33 mouse cellular contexts compared by ENCODE assay signal in the genomic region with DNA sequence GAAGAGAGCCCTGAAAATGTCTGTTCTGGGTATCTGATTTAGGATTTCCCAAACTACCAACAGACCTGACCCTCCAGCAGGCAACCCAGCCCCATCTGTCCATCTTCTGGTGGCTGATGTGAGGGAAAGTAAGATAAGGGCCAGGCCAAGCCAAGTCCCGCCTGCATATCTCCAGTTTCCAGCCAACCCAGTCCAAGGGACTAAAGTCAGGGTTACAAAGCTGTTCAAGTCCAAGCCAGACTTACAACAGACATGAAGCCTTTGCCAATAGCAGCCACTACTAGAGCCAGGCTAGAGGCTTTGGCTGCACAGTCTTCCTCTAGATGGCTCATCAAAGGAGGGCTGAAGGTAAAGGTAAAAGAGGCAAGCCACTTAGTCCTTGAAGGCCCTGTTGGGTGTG. TPM values are rescaled to one million over a fixed set of nuclear protein-coding genes. Genes with fewer than 3 reads are reported as not detected.
DNase-seq lines count a peak whose midpoint lies in the region; ATAC-seq and TF ChIP-seq lines count a peak whose summit lies in the region.
"Had no signal": no experiment of that assay in that cellular context is flagged by ENCODE, and none has a peak within 500 bp of the region (broad histone marks: within the 10 kb centered on the region; RNA-seq: fewer than 3 reads in every experiment).

No protein-coding gene starts in this region.

- H3K4me3 ChIP-seq in liver, adult 2 months (ENCODE audit: insufficient read depth, low read depth, low read length), result no peak overlapping the region
- H3K4me3 ChIP-seq in liver, postnatal 0 days (ENCODE audit: low read depth, low read length), result no peak overlapping the region
- H3K4me3 ChIP-seq in forebrain, embryonic 16.5 days (replicated peaks; ENCODE audit: low read length), result no peak overlapping the region
- H3K4me3 ChIP-seq: embryonic facial prominence, embryonic 12.5 days; forebrain, embryonic 10.5 days; forebrain, embryonic 15.5 days; hindbrain, embryonic 13.5 days; limb, embryonic 12.5 days; liver, embryonic 12.5 days; myocyte; neural tube, embryonic 12.5 days had no signal

- no peak overlapping the region for H3K27ac ChIP-seq in liver, adult 2 months (replicated peaks; ENCODE audit: insufficient read depth, low read depth, low read length)
- H3K27ac ChIP-seq in liver, postnatal 0 days (ENCODE audit: low read depth), result no peak overlapping the region
- H3K27ac ChIP-seq in forebrain, embryonic 16.5 days (ENCODE audit: low read length), result no peak overlapping the region
- H3K27ac ChIP-seq: embryonic facial prominence, embryonic 12.5 days; forebrain, embryonic 10.5 days; forebrain, embryonic 15.5 days; hindbrain, embryonic 13.5 days; limb, embryonic 12.5 days; liver, embryonic 12.5 days; macrophage; neural tube, embryonic 12.5 days had no signal

- no peak for TF ChIP-seq CTCF in liver, adult 2 months (IDR thresholded peaks at IDR 0.05; ENCODE audit: low read depth, low read length)
- no peak for TF ChIP-seq CTCF in liver, postnatal 0 days (IDR thresholded peaks at IDR 0.05; ENCODE audit: low read depth)

- no peaks in the 10 kb centered on the region for H3K79me2 ChIP-seq in liver, adult 2 months (ENCODE audit: control insufficient read depth, insufficient read depth, low read length)

- no peak overlapping the region for H3K4me2 ChIP-seq in liver, postnatal 0 days (ENCODE audit: low read depth, low read length)
- no peak overlapping the region for H3K4me2 ChIP-seq in forebrain, embryonic 16.5 days (ENCODE audit: low read length)
- H3K4me2 ChIP-seq: embryonic facial prominence, embryonic 12.5 days; forebrain, embryonic 15.5 days; hindbrain, embryonic 13.5 days; limb, embryonic 12.5 days; liver, embryonic 12.5 days; midbrain, embryonic 11.5 days; neural tube, embryonic 12.5 days had no signal

- H3K27me3 ChIP-seq in liver, adult 2 months (ENCODE audit: control insufficient read depth, insufficient read depth, low read length), result no peaks in the 10 kb centered on the region
- peaks cover 21% of the 10 kb centered on the region for H3K27me3 ChIP-seq in liver, postnatal 0 days (ENCODE audit: insufficient read depth, low read length)
- H3K27me3 ChIP-seq in forebrain, embryonic 16.5 days (replicated peaks; ENCODE audit: control insufficient read depth, insufficient read depth, low read length), result peaks cover 24% of the 10 kb centered on the region

- intact Hi-C loops in left cerebral cortex, postnatal 4 days (cut with DNase I), result loop anchor here (10.0 kb wide), 1 partner anchor 157 kb away; no protein-coding TSS in a partner anchor

- H3K9me3 ChIP-seq in liver, postnatal 0 days (ENCODE audit: low read length), result no peaks in the 10 kb centered on the region
- H3K9me3 ChIP-seq in forebrain, embryonic 16.5 days (ENCODE audit: control insufficient read depth, low read length), result no peaks in the 10 kb centered on the region
- H3K9me3 ChIP-seq: embryonic facial prominence, embryonic 12.5 days; forebrain, embryonic 10.5 days; forebrain, embryonic 15.5 days; hindbrain, embryonic 13.5 days; limb, embryonic 12.5 days; liver, embryonic 12.5 days; neural tube, embryonic 12.5 days had no signal

- no peak for ATAC-seq in liver, postnatal 0 days
- ATAC-seq in forebrain, embryonic 16.5 days, result no peak
- ATAC-seq: activated CD4-positive, CD25-positive, alpha-beta regulatory T cell, adult 4 months; CD4-positive, CD25-positive, alpha-beta regulatory T cell, adult 4 months; intestine, embryonic 16.5 days; liver, embryonic 12.5 days had no signal

- no peak overlapping the region for H3K9ac ChIP-seq in liver, adult 2 months (ENCODE audit: low read depth, low read length)
- no peak overlapping the region for H3K9ac ChIP-seq in liver, postnatal 0 days (replicated peaks)
- H3K9ac ChIP-seq in forebrain, embryonic 16.5 days (replicated peaks; ENCODE audit: low read depth, low read length), result no peak overlapping the region
- H3K9ac ChIP-seq: embryonic facial prominence, embryonic 12.5 days; forebrain, embryonic 15.5 days; hindbrain, embryonic 13.5 days; limb, embryonic 12.5 days; liver, embryonic 12.5 days; neural tube, embryonic 12.5 days had no signal

- WGBS in liver, adult 2 months, result 15% methylated on average over 1 of the region's 1 CpGs
- 27% methylated on average over 1 of the region's 1 CpGs for WGBS in liver, postnatal 0 days (ENCODE audit: insufficient replicate concordance)
- WGBS in forebrain, embryonic 16.5 days, result 73% methylated on average over 1 of the region's 1 CpGs

- no peak for TF ChIP-seq POLR2A in liver, adult 2 months (IDR thresholded peaks at IDR 0.05; ENCODE audit: extremely low read depth, insufficient read depth, low read length)

- no peak for TF ChIP-seq EP300 in liver, postnatal 0 days (IDR thresholded peaks at IDR 0.05; ENCODE audit: low read depth)

- peaks cover 9% of the 10 kb centered on the region; the same call in 1 of the 2 replicates for H3K4me1 ChIP-seq in liver, adult 2 months (ENCODE audit: control insufficient read depth, insufficient read depth, low read length)
- H3K4me1 ChIP-seq in liver, postnatal 0 days (ENCODE audit: insufficient read depth), result no peaks in the 10 kb centered on the region
- peaks cover 3% of the 10 kb centered on the region for H3K4me1 ChIP-seq in forebrain, embryonic 16.5 days (replicated peaks; ENCODE audit: control insufficient read depth, insufficient read depth, low read length)
- H3K4me1 ChIP-seq: liver, embryonic 12.5 days had no signal

- H3K36me3 ChIP-seq in liver, adult 2 months (ENCODE audit: control insufficient read depth, insufficient read depth, low read length), result no peaks in the 10 kb centered on the region
- no peaks in the 10 kb centered on the region for H3K36me3 ChIP-seq in liver, postnatal 0 days (replicated peaks; ENCODE audit: insufficient read depth, low read length)
- H3K36me3 ChIP-seq in forebrain, embryonic 16.5 days (ENCODE audit: control insufficient read depth, insufficient read depth), result no peaks in the 10 kb centered on the region
- H3K36me3 ChIP-seq: embryonic facial prominence, embryonic 12.5 days; forebrain, embryonic 10.5 days; forebrain, embryonic 15.5 days; hindbrain, embryonic 13.5 days; limb, embryonic 12.5 days; liver, embryonic 12.5 days; neural tube, embryonic 12.5 days had no signal

- peak; percentile 34 for DNase-seq in adrenal gland, postnatal 14 days
- no peak for DNase-seq in adrenal gland, adult 8-10 months
- peak; percentile 95 for DNase-seq in liver, adult 2 months (ENCODE audit: extremely low read depth, low read depth, low spot score)
- DNase-seq in liver, postnatal 0 days, result no peak
- DNase-seq in fat pad, adult 2 months (ENCODE audit: extremely low read depth, low read depth, low spot score), result peak; percentile 82
- no peak for DNase-seq in left cerebral cortex, postnatal 4 days
- DNase-seq: cerebellum, adult 9-10 months; embryo, embryonic 11 days; kidney, adult 8-10 months; layer of hippocampus, adult 9-11 months; right cerebral cortex, adult 18-20 months; thymus, adult 2 months; thymus, postnatal 36 days had no signal

RNA-seq across cellular contexts. Expression of gene 6430628N08Rik, which starts 17.5 kb away (rescaled TPM):
- not detected in 2 replicates for total RNA-seq in adrenal gland, postnatal 14 days (2021)
- not detected for total RNA-seq in adrenal gland, adult 8-10 months (2022)
- not detected in 2 replicates for total RNA-seq in liver, adult 2 months (2014; rRNA removed)
- polyA plus RNA-seq in liver, adult 2 months (2012; rRNA removed), result not detected in 2 replicates
- polyA plus RNA-seq in liver, postnatal 0 days (2015; fragmentation: Nextera tagmentation; extraction: Ambion mirVana), result not detected in 2 replicates
- 0.15 and 0.47 TPM in 2 replicates for polyA plus RNA-seq in forebrain, embryonic 16.5 days (2015; fragmentation: Nextera tagmentation; extraction: Ambion mirVana)
- under 1 TPM; 0.24 to 0.36 TPM for total RNA-seq in left cerebral cortex, postnatal 4 days (2021)
- total RNA-seq: gastrocnemius, adult 8-10 months; gastrocnemius, postnatal 4 days; heart, adult 8-10 months; heart, postnatal 36 days had no signal
- polyA plus RNA-seq: activated CD4-positive, CD25-positive, alpha-beta regulatory T cell, adult 4 months; CD4-positive, CD25-positive, alpha-beta regulatory T cell, adult 4 months; embryonic facial prominence, embryonic 12.5 days; forebrain, embryonic 10.5 days; heart, embryonic 16.5 days; intestine, embryonic 16.5 days; liver, embryonic 12.5 days; macrophage; myocyte; neural tube, embryonic 12.5 days; spleen, adult 2 months; thymus, adult 2 months had no signal

RNA-seq across cellular contexts. Expression of gene Kncn, which starts 23.8 kb away (rescaled TPM):
- not detected in 2 replicates for total RNA-seq in adrenal gland, postnatal 14 days (2021)
- not detected for total RNA-seq in adrenal gland, adult 8-10 months (2022)
- total RNA-seq in liver, adult 2 months (2014; rRNA removed), result not detected in 2 replicates
- polyA plus RNA-seq in liver, adult 2 months (2012; rRNA removed), result not detected in 2 replicates
- not detected in 2 replicates for polyA plus RNA-seq in liver, postnatal 0 days (2015; fragmentation: Nextera tagmentation; extraction: Ambion mirVana)
- polyA plus RNA-seq in forebrain, embryonic 16.5 days (2015; fragmentation: Nextera tagmentation; extraction: Ambion mirVana), result 0.18 TPM in 1 of 2 replicates, not detected in the other
- total RNA-seq in left cerebral cortex, postnatal 4 days (2021), result under 1 TPM in 1 of 2 experiments, not detected in 1; 0.32 TPM
- total RNA-seq: gastrocnemius, adult 8-10 months; gastrocnemius, postnatal 4 days; heart, adult 8-10 months; heart, postnatal 36 days had no signal
- polyA plus RNA-seq: activated CD4-positive, CD25-positive, alpha-beta regulatory T cell, adult 4 months; CD4-positive, CD25-positive, alpha-beta regulatory T cell, adult 4 months; embryonic facial prominence, embryonic 12.5 days; forebrain, embryonic 10.5 days; forebrain, embryonic 15.5 days; heart, embryonic 16.5 days; hindbrain, embryonic 13.5 days; intestine, embryonic 16.5 days; limb, embryonic 12.5 days; liver, embryonic 12.5 days; macrophage; midbrain, embryonic 11.5 days; myocyte; neural tube, embryonic 12.5 days; spleen, adult 2 months had no signal

RNA-seq across cellular contexts. Expression of gene Dmbx1, which starts 31.7 kb away (rescaled TPM):
- not detected in 2 replicates for total RNA-seq in adrenal gland, postnatal 14 days (2021)
- total RNA-seq in adrenal gland, adult 8-10 months (2022), result not detected
- not detected in 2 replicates for total RNA-seq in liver, adult 2 months (2014; rRNA removed)
- polyA plus RNA-seq in liver, adult 2 months (2012; rRNA removed), result not detected in 2 replicates
- not detected in 2 replicates for polyA plus RNA-seq in liver, postnatal 0 days (2015; fragmentation: Nextera tagmentation; extraction: Ambion mirVana)
- 0.10 TPM in 1 of 2 replicates, not detected in the other for polyA plus RNA-seq in forebrain, embryonic 16.5 days (2015; fragmentation: Nextera tagmentation; extraction: Ambion mirVana)
- total RNA-seq in left cerebral cortex, postnatal 4 days (2021), result under 1 TPM; 0.10 to 0.38 TPM
- total RNA-seq: gastrocnemius, adult 8-10 months; gastrocnemius, postnatal 4 days; heart, adult 8-10 months; heart, postnatal 36 days had no signal
- polyA plus RNA-seq: activated CD4-positive, CD25-positive, alpha-beta regulatory T cell, adult 4 months; CD4-positive, CD25-positive, alpha-beta regulatory T cell, adult 4 months; heart, embryonic 16.5 days; intestine, embryonic 16.5 days; liver, embryonic 12.5 days; macrophage; spleen, adult 2 months had no signal

Comparison
In these comparisons a context has a peak if more than half of its experiments do, and no peak if none do; other contexts are left out.
1. DNase-seq: peak in adrenal gland, postnatal 14 days (single experiment), liver, adult 2 months (single experiment) and fat pad, adult 2 months (single experiment); none in adrenal gland, adult 8-10 months (single experiment), liver, postnatal 0 days (single experiment) and left cerebral cortex, postnatal 4 days (single experiment).